Mouse (Mus musculus): ENCODE data around the gene BC028528. TPM values are rescaled to one million over a fixed set of nuclear protein-coding genes. Genes with fewer than 3 reads are reported as not detected.

Gene BC028528
- polyA plus RNA-seq, 1 experiment = not detected

GRCm38 (mm10) chr3:95855502-95856089 is 36.2 kb downstream of the BC028528 start, which contains the start of gene Prpf3:
Gene Prpf3 (minus strand): TSS chr3:95855885.
- TF ChIP-seq GATA1 (IDR thresholded peaks at IDR 0.05; ENCODE audit: low read length) (no peak), TAL1 (IDR thresholded peaks at IDR 0.05; ENCODE audit: low read length) (no peak)
- Histone ChIP-seq H3K9me3 (ENCODE audit: control insufficient read depth, low read length) (no peaks in the 10 kb centered on the region), H3K36me3 (ENCODE audit: control insufficient read depth) (peaks cover 39% of the 10 kb centered on the region), H3K4me1 (ENCODE audit: control insufficient read depth) (peaks cover 52% of the 10 kb centered on the region), H3K27me3 (ENCODE audit: control insufficient read depth) (no peaks in the 10 kb centered on the region), H3K4me3 (replicated peaks) (peak within 1 kb of the TSS; percentile 87)

- Histone ChIP-seq H3K4me1 (ENCODE audit: control insufficient read depth) (peaks cover 49% of the 10 kb centered on the region), H3K4me3 (replicated peaks) (peak overlapping the region; percentile 1), H3K36me3 (ENCODE audit: control insufficient read depth) (peaks cover 79% of the 10 kb centered on the region), H3K9me3 (ENCODE audit: control insufficient read depth, low read length) (no peaks in the 10 kb centered on the region), H3K27me3 (ENCODE audit: control insufficient read depth) (no peaks in the 10 kb centered on the region)
- TF ChIP-seq TAL1 (IDR thresholded peaks at IDR 0.05; ENCODE audit: low read length) = peak; percentile 37; the same call in 1 of the 3 replicates
- TF ChIP-seq GATA1 (IDR thresholded peaks at IDR 0.05; ENCODE audit: low read length) = peak; percentile 24; the same call in 1 of the 2 replicates
These were observed 40.5 kb downstream of the BC028528 start for GRCm38 (mm10) chr3:95851317-95851716.

- no peak overlapping the region for H3K4me3 ChIP-seq (replicated peaks)
- H3K36me3 ChIP-seq (ENCODE audit: control insufficient read depth) = peaks cover 87% of the 10 kb centered on the region
- TF ChIP-seq GATA1 (IDR thresholded peaks at IDR 0.05; ENCODE audit: low read length) (no peak), TAL1 (IDR thresholded peaks at IDR 0.05; ENCODE audit: low read length) (no peak)
- no peaks in the 10 kb centered on the region for H3K27me3 ChIP-seq (ENCODE audit: control insufficient read depth)
- peaks cover 44% of the 10 kb centered on the region for H3K4me1 ChIP-seq (ENCODE audit: control insufficient read depth)
- no peaks in the 10 kb centered on the region for H3K9me3 ChIP-seq (ENCODE audit: control insufficient read depth, low read length)
These were observed 41.2 kb downstream of the BC028528 start for GRCm38 (mm10) chr3:95850611-95851010.

GRCm38 (mm10) chr3:95842503-95843214 is 49.1 kb downstream of the BC028528 start:
- Histone ChIP-seq H3K9me3 (ENCODE audit: control insufficient read depth, low read length) (no peaks in the 10 kb centered on the region), H3K36me3 (ENCODE audit: control insufficient read depth) (peaks cover 98% of the 10 kb centered on the region), H3K4me3 (replicated peaks) (no peak overlapping the region), H3K4me1 (ENCODE audit: control insufficient read depth) (peaks cover 11% of the 10 kb centered on the region), H3K27me3 (ENCODE audit: control insufficient read depth) (no peaks in the 10 kb centered on the region)
- TF ChIP-seq TAL1 (IDR thresholded peaks at IDR 0.05; ENCODE audit: low read length) = no peak
- TF ChIP-seq GATA1 (IDR thresholded peaks at IDR 0.05; ENCODE audit: low read length) = no peak

GRCm38 (mm10) chr3:95839250-95839649 is 52.6 kb downstream of the BC028528 start:
- TF ChIP-seq TAL1 (IDR thresholded peaks at IDR 0.05; ENCODE audit: low read length) = no peak
- no peak for TF ChIP-seq GATA1 (IDR thresholded peaks at IDR 0.05; ENCODE audit: low read length)
- peaks cover 97% of the 10 kb centered on the region for H3K36me3 ChIP-seq (ENCODE audit: control insufficient read depth)
- H3K4me1 ChIP-seq (ENCODE audit: control insufficient read depth) = peaks cover 11% of the 10 kb centered on the region

More at GRCm38 (mm10) chr3:95839250-95839649, 52.6 kb downstream of the BC028528 start:
- Histone ChIP-seq H3K27me3 (ENCODE audit: control insufficient read depth) (no peaks in the 10 kb centered on the region), H3K9me3 (ENCODE audit: control insufficient read depth, low read length) (no peaks in the 10 kb centered on the region), H3K4me3 (replicated peaks) (no peak overlapping the region)

Other genes with a start within 250 kb of the BC028528 start
- 31.1 and 36.9 TPM in 2 replicates for gene Mcl1, start 233.2 kb downstream of the BC028528 start, polyA plus RNA-seq (2012)
- gene Adamtsl4, start 204.1 kb downstream of the BC028528 start, polyA plus RNA-seq (2012) = 0.22 TPM in 1 of 2 replicates, not detected in the other
- 0.59 and 0.89 TPM in 2 replicates for gene Ecm1, start 152.4 kb downstream of the BC028528 start, polyA plus RNA-seq (2012)
- gene Tars2, start 131.8 kb downstream of the BC028528 start, polyA plus RNA-seq (2012) = 1.7 and 2.6 TPM in 2 replicates
- gene Rprd2, start 73.1 kb downstream of the BC028528 start, polyA plus RNA-seq (2012) = 0.52 and 0.66 TPM in 2 replicates
- gene Prpf3, start 36.1 kb downstream of the BC028528 start, polyA plus RNA-seq (2012) = 1.3 and 1.6 TPM in 2 replicates
- gene Mrps21, start 20.5 kb downstream of the BC028528 start, polyA plus RNA-seq (2012) = 17.3 and 50.1 TPM in 2 replicates
- gene Ciart, start 9.8 kb downstream of the BC028528 start, polyA plus RNA-seq (2012) = 0.05 and 0.33 TPM in 2 replicates
- 3.5 and 4.3 TPM in 2 replicates for gene Aph1a, start 2.0 kb upstream of the BC028528 start, polyA plus RNA-seq (2012)
- gene Car14, start 12.7 kb upstream of the BC028528 start, polyA plus RNA-seq (2012) = not detected in 2 replicates
- 32.3 and 36.6 TPM in 2 replicates for gene Anp32e, start 37.2 kb upstream of the BC028528 start, polyA plus RNA-seq (2012)
- 4.4 and 4.6 TPM in 2 replicates for gene Plekho1, start 104.0 kb upstream of the BC028528 start, polyA plus RNA-seq (2012)
- 1.3 and 1.7 TPM in 2 replicates for gene Vps45, start 166.5 kb upstream of the BC028528 start, polyA plus RNA-seq (2012)
- gene Otud7b, start 212.5 kb upstream of the BC028528 start, polyA plus RNA-seq (2012) = 0.93 and 1.3 TPM in 2 replicates

Measured in erythroblast, embryonic 14.5 days (primary cell).